Mouse (Mus musculus) kidney, postnatal 4 days (tissue): ENCODE measurements around the gene Slc10a1.
A peak's percentile ranks its signal among the peaks of the same experiment; 100 is the strongest.

Source experiments
- DNase-seq, 2 experiments: peaks; one replicate each; pipeline ENCODE4 v3.0.0; 2021; ENCODE audit warnings: mixed read lengths in 2 of 2

Slc10a1 gene

GRCm38 (mm10) chr12:80926550-80926949 is 42.0 kb downstream of the Slc10a1 start:
- no peak for DNase-seq

- DNase-seq: peak; percentile 44 to 62
These were observed 42.6 kb downstream of the Slc10a1 start for GRCm38 (mm10) chr12:80925919-80926318.

GRCm38 (mm10) chr12:80924205-80924604 is 44.3 kb downstream of the Slc10a1 start:
- peak; percentile 53 to 62 for DNase-seq

- peak in 1 of 2 experiments; percentile 30 for DNase-seq
These were observed 44.9 kb downstream of the Slc10a1 start for GRCm38 (mm10) chr12:80923602-80924001.

GRCm38 (mm10) chr12:80922869-80923268 is 45.6 kb downstream of the Slc10a1 start:
- peak; percentile 54 to 71 for DNase-seq

- no peak for DNase-seq
These were observed 47.2 kb downstream of the Slc10a1 start for GRCm38 (mm10) chr12:80921301-80921700.

- peak; percentile 36 to 50 for DNase-seq
These were observed 50.7 kb downstream of the Slc10a1 start for GRCm38 (mm10) chr12:80917764-80918163.

- DNase-seq: no peak
These were observed 58.9 kb downstream of the Slc10a1 start for GRCm38 (mm10) chr12:80909631-80910030.
